Mouse (Mus musculus): Measurements from ENCODE around the gene Ncoa7.
"Not testable (repeated sequence)": the region's sequence is repeated elsewhere in the genome, so short reads cannot be mapped to it uniquely, and the experiment has no call there.

The Ncoa7 gene

GRCm38 (mm10) chr10:30674825-30675224 lies 128.3 kb downstream of the Ncoa7 start:
- no peak for DNase-seq (ENCODE audit: low read depth, low spot score)

- DNase-seq (ENCODE audit: low read depth, low spot score) = no peak
Measured at GRCm38 (mm10) chr10:30666580-30666979, 136.5 kb downstream of the Ncoa7 start.

- no peak for DNase-seq (ENCODE audit: low read depth, low spot score)
Measured at GRCm38 (mm10) chr10:30660564-30661328, 142.4 kb downstream of the Ncoa7 start.

- peak; percentile 11 for DNase-seq (ENCODE audit: low read depth, low spot score)
Measured at GRCm38 (mm10) chr10:30655655-30656054, 147.5 kb downstream of the Ncoa7 start.

GRCm38 (mm10) chr10:30647681-30648080 lies 155.4 kb downstream of the Ncoa7 start:
- DNase-seq (ENCODE audit: low read depth, low spot score) = no peak

GRCm38 (mm10) chr10:30638216-30638615 lies 164.9 kb downstream of the Ncoa7 start:
- DNase-seq (ENCODE audit: low read depth, low spot score) = no peak

GRCm38 (mm10) chr10:30636474-30637154 lies 166.5 kb downstream of the Ncoa7 start:
- DNase-seq (ENCODE audit: low read depth, low spot score) = not testable (repeated sequence)

GRCm38 (mm10) chr10:30632718-30633117 lies 170.4 kb downstream of the Ncoa7 start:
- DNase-seq (ENCODE audit: low read depth, low spot score) = no peak

- DNase-seq (ENCODE audit: low read depth, low spot score) = no peak
Measured at GRCm38 (mm10) chr10:30629977-30630376, 173.1 kb downstream of the Ncoa7 start.

- no peak for DNase-seq (ENCODE audit: low read depth, low spot score)
Measured at GRCm38 (mm10) chr10:30629513-30629912, 173.6 kb downstream of the Ncoa7 start, which contains the start of gene Hint3. TSS of gene Hint3 (minus strand) at chr10:30629632.

- not testable (repeated sequence) for DNase-seq (ENCODE audit: low read depth, low spot score)
Measured at GRCm38 (mm10) chr10:30628444-30628843, 174.7 kb downstream of the Ncoa7 start.

- DNase-seq (ENCODE audit: low read depth, low spot score) = no peak
Measured at GRCm38 (mm10) chr10:30627548-30627947, 175.6 kb downstream of the Ncoa7 start.

- DNase-seq (ENCODE audit: low read depth, low spot score) = no peak
Measured at GRCm38 (mm10) chr10:30624161-30625019, 178.7 kb downstream of the Ncoa7 start.

GRCm38 (mm10) chr10:30622928-30623327 lies 180.2 kb downstream of the Ncoa7 start:
- no peak for DNase-seq (ENCODE audit: low read depth, low spot score)

GRCm38 (mm10) chr10:30618918-30619210 lies 184.3 kb downstream of the Ncoa7 start:
- DNase-seq (ENCODE audit: low read depth, low spot score) = no peak

GRCm38 (mm10) chr10:30618091-30618917 lies 184.8 kb downstream of the Ncoa7 start:
- DNase-seq (ENCODE audit: low read depth, low spot score) = peak; percentile 99

GRCm38 (mm10) chr10:30613039-30613438 lies 190.1 kb downstream of the Ncoa7 start:
- no peak for DNase-seq (ENCODE audit: low read depth, low spot score)

- no peak for DNase-seq (ENCODE audit: low read depth, low spot score)
Measured at GRCm38 (mm10) chr10:30609614-30610013, 193.5 kb downstream of the Ncoa7 start.

- DNase-seq (ENCODE audit: low read depth, low spot score) = no peak
Measured at GRCm38 (mm10) chr10:30608109-30608508, 195.0 kb downstream of the Ncoa7 start.

GRCm38 (mm10) chr10:30600542-30600966 lies 202.6 kb downstream of the Ncoa7 start, which contains the start of gene Trmt11:
TSS of gene Trmt11 (minus strand) at chr10:30600749.
- peak; percentile 81 for DNase-seq (ENCODE audit: low read depth, low spot score)

- no peak for DNase-seq (ENCODE audit: low read depth, low spot score)
Measured at GRCm38 (mm10) chr10:30600094-30600534, 203.0 kb downstream of the Ncoa7 start.

Data from skeletal muscle tissue, adult 2 months (tissue).